ENCODE assay signal across 8 mouse cellular contexts in the genomic region with DNA sequence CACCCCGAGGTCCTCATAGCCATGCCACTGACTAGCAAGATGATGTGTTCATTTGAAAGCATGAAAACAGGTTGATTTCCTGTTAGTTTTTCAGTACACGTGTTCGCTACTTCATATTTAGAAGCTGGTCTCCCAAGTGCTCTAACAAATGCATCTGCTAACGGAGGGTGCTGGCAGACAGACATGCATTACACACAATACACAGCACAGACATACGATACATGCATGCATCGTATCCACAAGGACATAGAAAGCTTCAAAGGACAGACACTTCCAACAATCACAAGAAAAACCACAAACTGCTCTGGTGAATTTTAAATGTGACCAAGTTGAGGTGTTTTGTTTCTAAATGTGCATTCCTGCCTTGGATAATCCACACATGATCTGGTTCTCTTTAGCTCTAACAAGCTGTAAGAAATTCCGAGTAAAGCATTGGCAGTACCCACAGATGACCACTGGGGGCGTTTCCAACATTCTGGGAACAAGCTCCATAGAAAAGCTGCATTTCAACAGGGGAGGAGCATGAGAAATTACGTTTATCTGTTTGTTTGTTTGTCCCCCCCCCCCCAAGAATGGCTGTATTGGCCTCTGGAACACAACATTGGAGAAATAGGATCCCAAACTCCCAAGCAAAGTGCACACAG. TPM values are rescaled to one million over a fixed set of nuclear protein-coding genes. Genes with fewer than 3 reads are reported as not detected.
DNase-seq lines count a peak whose midpoint lies in the region; ATAC-seq and TF ChIP-seq lines count a peak whose summit lies in the region.
"Had no signal": no experiment of that assay in that cellular context is flagged by ENCODE, and none has a peak within 500 bp of the region (broad histone marks: within the 10 kb centered on the region; RNA-seq: fewer than 3 reads in every experiment).

No protein-coding gene starts in this region.

- TF ChIP-seq EP300 in liver, postnatal 0 days (IDR thresholded peaks at IDR 0.05; ENCODE audit: low read depth) = no peak

- H3K4me1 ChIP-seq in embryonic facial prominence, embryonic 10.5 days = no peaks in the 10 kb centered on the region
- no peaks in the 10 kb centered on the region for H3K4me1 ChIP-seq in liver, postnatal 0 days (ENCODE audit: insufficient read depth)

- H3K27ac ChIP-seq in embryonic facial prominence, embryonic 10.5 days (replicated peaks) = no peak overlapping the region
- no peak overlapping the region for H3K27ac ChIP-seq in liver, postnatal 0 days (ENCODE audit: low read depth)

- H3K4me3 ChIP-seq in embryonic facial prominence, embryonic 10.5 days = no peak overlapping the region
- no peak overlapping the region for H3K4me3 ChIP-seq in liver, postnatal 0 days (ENCODE audit: low read depth, low read length)
- H3K4me3 ChIP-seq: myocyte had no signal

- no peak overlapping the region for H3K4me2 ChIP-seq in liver, postnatal 0 days (ENCODE audit: low read depth, low read length)

- no peaks in the 10 kb centered on the region for H3K9me3 ChIP-seq in embryonic facial prominence, embryonic 10.5 days
- H3K9me3 ChIP-seq in liver, postnatal 0 days (ENCODE audit: low read length) = no peaks in the 10 kb centered on the region

- H3K9ac ChIP-seq in liver, postnatal 0 days (replicated peaks) = no peak overlapping the region

- 61% methylated on average over 9 of the region's 9 CpGs for WGBS in embryonic facial prominence, embryonic 10.5 days
- 60% methylated on average over 9 of the region's 9 CpGs for WGBS in liver, postnatal 0 days (ENCODE audit: insufficient replicate concordance)

- H3K36me3 ChIP-seq in embryonic facial prominence, embryonic 10.5 days (replicated peaks) = no peaks in the 10 kb centered on the region
- H3K36me3 ChIP-seq in liver, postnatal 0 days (replicated peaks; ENCODE audit: insufficient read depth, low read length) = no peaks in the 10 kb centered on the region

- TF ChIP-seq CTCF in liver, postnatal 0 days (IDR thresholded peaks at IDR 0.05; ENCODE audit: low read depth) = peak; percentile 64

- no peaks in the 10 kb centered on the region for H3K27me3 ChIP-seq in embryonic facial prominence, embryonic 10.5 days (replicated peaks; ENCODE audit: low read depth, poor library complexity, severe bottlenecking)
- no peaks in the 10 kb centered on the region for H3K27me3 ChIP-seq in liver, postnatal 0 days (ENCODE audit: insufficient read depth, low read length)

- no peak for ATAC-seq in liver, postnatal 0 days

- peak; percentile 21 for DNase-seq in ovary, postnatal 14 days (ENCODE audit: low spot score)
- no peak for DNase-seq in ovary, adult 18-20 months (ENCODE audit: low spot score)
- DNase-seq in adrenal gland, adult 18-20 months (ENCODE audit: low spot score in 2 of 2) = peak; percentile 20 to 36
- DNase-seq in embryonic facial prominence, embryonic 10.5 days (ENCODE audit: low spot score) = peak; percentile 63
- DNase-seq in hindlimb bud, embryonic 11.5 days (ENCODE audit: extremely low spot score, low read depth, low spot score) = peak; percentile 14
- DNase-seq in liver, postnatal 0 days = peak; percentile 42
- peak; percentile 77 to 80 for DNase-seq in right cerebral cortex, adult 2 months (ENCODE audit: low spot score in 2 of 2)

RNA-seq across cellular contexts. Expression of gene Ckmt2, which starts 5.3 kb away (rescaled TPM):
- total RNA-seq in adrenal gland, adult 18-20 months (2021) = 1 to 10 TPM in 1 of 2 experiments, not detected in 1; 2.0 TPM
- not detected in 2 replicates for polyA plus RNA-seq in embryonic facial prominence, embryonic 10.5 days (2016; fragmentation: Nextera tagmentation; extraction: Ambion mirVana)
- polyA plus RNA-seq in liver, postnatal 0 days (2015; fragmentation: Nextera tagmentation; extraction: Ambion mirVana) = 0.33 and 9.0 TPM in 2 replicates
